Mouse (Mus musculus) myocyte (in vitro differentiated cells): ENCODE results near the gene Ccl20. TPM values are rescaled to one million over a fixed set of nuclear protein-coding genes. Genes with fewer than 3 reads are reported as not detected.

Experiments used
- H3K27me3 ChIP-seq: one replicate; pipeline ENCODE4 v1.6.1; 2011; ENCODE audit not compliant: control insufficient read depth, insufficient read depth, insufficient read length
- H3K36me3 ChIP-seq: one replicate; pipeline ENCODE4 v1.6.1; 2011; ENCODE audit not compliant: control insufficient read depth, insufficient read depth
- H3K4me2 ChIP-seq: one replicate; pipeline ENCODE4 v1.6.1; 2011; ENCODE audit warnings: low read depth, control low read depth
- H3K4me3 ChIP-seq: one replicate; pipeline ENCODE4 v1.5.1; 2011; ENCODE audit warnings: mild to moderate bottlenecking, control low read depth, moderate library complexity
- H3K79me2 ChIP-seq: one replicate; pipeline ENCODE4 v1.6.1; 2011; ENCODE audit not compliant: control insufficient read depth, insufficient read depth
- H3ac ChIP-seq: one replicate; pipeline ENCODE4 v1.6.1; 2011; ENCODE audit not compliant: control insufficient read depth, insufficient read length
- CEBPB ChIP-seq: IDR thresholded peaks from 2 replicates; pipeline ENCODE4 v1.6.1; 2011; ENCODE audit warnings: mild to moderate bottlenecking, moderate library complexity; ENCODE audit not compliant: poor library complexity, insufficient read depth, severe bottlenecking
- E2F4 ChIP-seq: IDR thresholded peaks from one replicate; pipeline ENCODE4 v1.6.1; 2011; ENCODE audit warnings: mild to moderate bottlenecking, control low read depth, moderate library complexity; ENCODE audit not compliant: insufficient read depth
- MAX ChIP-seq: IDR thresholded peaks from one replicate; pipeline ENCODE4 v1.6.1; 2011; ENCODE audit warnings: low read depth, mild to moderate bottlenecking, control low read depth
- MYOD1 ChIP-seq, 3 experiments: IDR thresholded peaks; one replicate each; pipeline ENCODE4 v1.6.1; 2011; ENCODE audit warnings: control low read depth in 2 of 3, low read depth in 2 of 3, mild to moderate bottlenecking in 2 of 3, moderate library complexity in 1 of 3; ENCODE audit not compliant: insufficient read length in 2 of 3, control insufficient read depth in 1 of 3
- MYOG ChIP-seq, 3 experiments: IDR thresholded peaks; one replicate each; pipeline ENCODE4 v1.6.1; 2011; ENCODE audit warnings: control low read depth in 2 of 3, low read depth in 2 of 3, mild to moderate bottlenecking in 2 of 3; ENCODE audit not compliant: insufficient read length in 2 of 3, control insufficient read depth in 1 of 3, insufficient read depth in 1 of 3
- POLR2A ChIP-seq: IDR thresholded peaks from one replicate; pipeline ENCODE4 v1.6.1; 2011; ENCODE audit warnings: low read depth, mild to moderate bottlenecking, control low read depth, moderate library complexity; ENCODE audit not compliant: insufficient read length
- POLR2AphosphoS2 ChIP-seq: IDR thresholded peaks from one replicate; pipeline ENCODE4 v1.6.1; 2011; ENCODE audit warnings: low read depth, control low read depth; ENCODE audit not compliant: insufficient read length
- REST ChIP-seq: IDR thresholded peaks from one replicate; pipeline ENCODE4 v1.6.1; 2011; ENCODE audit warnings: mild to moderate bottlenecking, control low read depth, moderate library complexity; ENCODE audit not compliant: insufficient read depth, insufficient read length
- SRF ChIP-seq: IDR thresholded peaks from one replicate; pipeline ENCODE4 v1.6.1; 2011; ENCODE audit warnings: low read depth; ENCODE audit not compliant: control insufficient read depth, insufficient read length
- TCF12 ChIP-seq: IDR thresholded peaks from one replicate; pipeline ENCODE4 v1.6.1; 2011; ENCODE audit warnings: mild to moderate bottlenecking, control low read depth; ENCODE audit not compliant: poor library complexity, insufficient read depth, severe bottlenecking
- TCF3 ChIP-seq: IDR thresholded peaks from one replicate; pipeline ENCODE4 v1.6.1; 2011; ENCODE audit warnings: low read depth, control low read depth; ENCODE audit not compliant: insufficient read length
- USF1 ChIP-seq: IDR thresholded peaks from one replicate; pipeline ENCODE4 v1.6.1; 2011; ENCODE audit warnings: low read depth, mild to moderate bottlenecking, control low read depth, moderate library complexity
- polyA plus RNA-seq: library from polyadenylated mRNA; unstranded; fragments of >200 nt; fragmentation: generic; extraction: Trizol; gene quantifications from one replicate; pipeline ENCODE4 v1.2.1, GENCODE M21; 2012; ENCODE audit warnings: missing spikeins

The Ccl20 gene
- polyA plus RNA-seq, 1 experiment = not detected

GRCm38 (mm10) chr1:83110992-83111391 is 5.6 kb upstream of the Ccl20 start:
- H3K36me3 ChIP-seq = no peaks in the 10 kb centered on the region
- TF ChIP-seq MYOD1 (IDR thresholded peaks at IDR 0.05; ENCODE audit: control insufficient read depth in 1 of 3, insufficient read length in 2 of 3, low read depth in 2 of 3) = no peak
- TF ChIP-seq REST = no peak
- no peak for TF ChIP-seq CEBPB
- TF ChIP-seq USF1 = no peak
- TF ChIP-seq SRF = no peak
- no peak for TF ChIP-seq TCF12
- TF ChIP-seq POLR2A = no peak
- no peak for TF ChIP-seq MAX
- no peak for TF ChIP-seq MYOG (IDR thresholded peaks at IDR 0.05; ENCODE audit: control insufficient read depth in 1 of 3, insufficient read depth in 1 of 3, insufficient read length in 2 of 3, low read depth in 2 of 3)
- no peak for TF ChIP-seq POLR2AphosphoS2
- no peak for TF ChIP-seq E2F4
- no peak for TF ChIP-seq TCF3
- no peaks in the 10 kb centered on the region for H3K27me3 ChIP-seq
- no peak overlapping the region for H3K4me2 ChIP-seq
- H3ac ChIP-seq = no peak overlapping the region
- no peaks in the 10 kb centered on the region for H3K79me2 ChIP-seq
- no peak overlapping the region for H3K4me3 ChIP-seq

GRCm38 (mm10) chr1:83111726-83112125 is 4.8 kb upstream of the Ccl20 start:
- Histone ChIP-seq H3K79me2 (no peaks in the 10 kb centered on the region), H3K4me3 (no peak overlapping the region), H3K36me3 (no peaks in the 10 kb centered on the region), H3K4me2 (no peak overlapping the region), H3K27me3 (no peaks in the 10 kb centered on the region), H3ac (no peak overlapping the region)
- no peak for TF ChIP-seq USF1
- TF ChIP-seq MYOD1 (IDR thresholded peaks at IDR 0.05; ENCODE audit: control insufficient read depth in 1 of 3, insufficient read length in 2 of 3, low read depth in 2 of 3) = no peak
- TF ChIP-seq POLR2A = no peak
- no peak for TF ChIP-seq TCF3
- TF ChIP-seq POLR2AphosphoS2 = no peak
- no peak for TF ChIP-seq E2F4
- TF ChIP-seq TCF12 = no peak
- TF ChIP-seq MYOG (IDR thresholded peaks at IDR 0.05; ENCODE audit: control insufficient read depth in 1 of 3, insufficient read depth in 1 of 3, insufficient read length in 2 of 3, low read depth in 2 of 3) = no peak
- TF ChIP-seq MAX = no peak
- no peak for TF ChIP-seq REST
- no peak for TF ChIP-seq SRF
- TF ChIP-seq CEBPB = no peak

GRCm38 (mm10) chr1:83117217-83117616 is 651 bp downstream of the Ccl20 start:
- Histone ChIP-seq H3K79me2 (no peaks in the 10 kb centered on the region), H3ac (no peak overlapping the region), H3K4me3 (no peak overlapping the region), H3K4me2 (no peak overlapping the region), H3K27me3 (no peaks in the 10 kb centered on the region), H3K36me3 (no peaks in the 10 kb centered on the region)
- TF ChIP-seq REST = no peak
- no peak for TF ChIP-seq MYOD1 (IDR thresholded peaks at IDR 0.05; ENCODE audit: control insufficient read depth in 1 of 3, insufficient read length in 2 of 3, low read depth in 2 of 3)
- TF ChIP-seq TCF3 = no peak
- TF ChIP-seq E2F4 = no peak
- no peak for TF ChIP-seq SRF
- no peak for TF ChIP-seq CEBPB
- no peak for TF ChIP-seq POLR2AphosphoS2

GRCm38 (mm10) chr1:83117661-83118060 is 1.1 kb downstream of the Ccl20 start:
- Histone ChIP-seq H3K27me3 (no peaks in the 10 kb centered on the region), H3K4me3 (no peak overlapping the region), H3K4me2 (no peak overlapping the region), H3K79me2 (no peaks in the 10 kb centered on the region), H3ac (no peak overlapping the region), H3K36me3 (no peaks in the 10 kb centered on the region)
- TF ChIP-seq USF1 (no peak), E2F4 (no peak), POLR2AphosphoS2 (no peak), TCF3 (no peak), POLR2A (no peak), TCF12 (no peak), MAX (no peak), MYOD1 (IDR thresholded peaks at IDR 0.05; ENCODE audit: control insufficient read depth in 1 of 3, insufficient read length in 2 of 3, low read depth in 2 of 3) (no peak), SRF (no peak), REST (no peak), MYOG (IDR thresholded peaks at IDR 0.05; ENCODE audit: control insufficient read depth in 1 of 3, insufficient read depth in 1 of 3, insufficient read length in 2 of 3, low read depth in 2 of 3) (no peak), CEBPB (no peak)

GRCm38 (mm10) chr1:83119903-83120302 is 3.3 kb downstream of the Ccl20 start:
- no peak overlapping the region for H3K4me3 ChIP-seq
- no peaks in the 10 kb centered on the region for H3K79me2 ChIP-seq
- no peaks in the 10 kb centered on the region for H3K27me3 ChIP-seq
- TF ChIP-seq TCF12 = no peak
- peak; percentile 60; the same call in 1 of the 2 replicates for TF ChIP-seq CEBPB
- TF ChIP-seq MAX = no peak
- H3K36me3 ChIP-seq = no peaks in the 10 kb centered on the region
- no peak overlapping the region for H3ac ChIP-seq
- H3K4me2 ChIP-seq = no peak overlapping the region
